Mouse (Mus musculus): ENCODE results near the gene Rps6kl1. TPM values are rescaled to one million over a fixed set of nuclear protein-coding genes. Genes with fewer than 3 reads are reported as not detected.

Rps6kl1 gene
- total RNA-seq, 2 experiments from 2014 or later, result 1.1 to 2.3 TPM

DNA sequence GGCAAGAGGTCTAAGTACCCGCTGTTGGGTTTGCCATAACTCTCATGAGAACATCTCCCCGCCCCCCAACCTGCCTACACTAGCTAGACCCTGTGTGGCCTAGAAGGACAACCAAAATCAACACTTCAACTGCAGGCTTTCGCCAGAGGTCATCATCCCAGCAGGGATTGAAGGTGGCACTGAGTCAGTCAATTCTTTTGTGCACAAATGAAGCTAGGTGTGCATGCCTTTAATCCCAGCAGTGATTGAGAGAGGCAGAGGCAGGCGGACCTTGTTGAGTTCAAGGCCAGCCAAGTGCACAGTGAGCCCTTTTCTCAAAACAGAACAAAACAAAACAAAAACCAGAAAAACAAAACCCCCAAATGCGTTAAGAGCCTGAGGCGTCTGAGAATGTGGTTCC lies 10.0 kb downstream of the Rps6kl1 start:
- no peak for DNase-seq

DNA sequence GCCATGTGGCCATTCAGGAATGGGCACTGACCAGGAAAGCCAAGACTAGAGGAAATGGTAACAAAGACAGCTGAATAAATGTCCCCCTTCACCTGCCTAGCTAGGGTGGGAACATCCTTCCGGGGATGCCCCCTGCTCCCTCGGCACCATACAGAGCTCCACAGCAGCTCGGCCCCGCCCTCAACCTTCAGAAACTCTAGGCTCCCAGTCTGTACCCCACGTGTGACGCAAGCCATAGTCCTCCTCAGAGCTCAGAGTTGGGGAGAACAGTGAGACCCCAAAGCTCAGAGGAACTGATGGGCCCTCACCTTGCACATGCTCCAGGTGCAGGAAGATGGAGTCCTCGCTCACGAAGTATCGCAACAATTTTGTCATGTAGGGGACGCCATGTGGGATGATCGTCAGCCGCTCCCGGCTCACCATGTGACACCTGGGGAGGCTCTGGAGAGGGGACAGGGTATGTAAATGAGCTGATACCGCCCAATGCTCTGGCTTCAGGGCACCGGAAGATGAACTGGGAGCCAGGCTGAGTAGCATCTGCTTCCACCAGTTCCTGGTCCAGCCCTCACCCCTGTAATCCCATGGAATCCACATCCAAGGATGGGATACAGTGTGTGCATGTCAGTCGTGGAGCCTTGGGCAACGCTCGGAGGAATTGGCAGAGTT lies 10.9 kb downstream of the Rps6kl1 start:
- DNase-seq, result no peak

DNA sequence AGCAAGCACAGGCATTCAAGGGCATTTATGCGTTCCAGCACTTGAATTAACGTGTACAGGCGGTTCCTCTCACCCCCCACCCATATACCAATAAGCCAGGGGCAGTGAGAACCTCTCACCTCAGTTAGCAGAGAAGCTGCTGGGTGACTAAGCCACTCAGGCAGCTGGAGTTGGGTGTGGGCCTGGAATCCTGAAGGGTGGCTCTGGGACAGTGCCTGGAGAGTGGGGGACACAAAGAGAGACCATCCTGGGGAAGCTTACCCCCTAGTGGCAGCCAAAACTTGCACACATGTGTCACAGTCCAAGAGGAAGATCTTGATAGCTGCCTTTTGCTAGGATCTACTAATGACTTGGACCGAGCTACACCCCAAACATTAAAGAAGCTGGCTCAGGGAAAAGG lies 14.4 kb downstream of the Rps6kl1 start:
- no peak for DNase-seq

DNA sequence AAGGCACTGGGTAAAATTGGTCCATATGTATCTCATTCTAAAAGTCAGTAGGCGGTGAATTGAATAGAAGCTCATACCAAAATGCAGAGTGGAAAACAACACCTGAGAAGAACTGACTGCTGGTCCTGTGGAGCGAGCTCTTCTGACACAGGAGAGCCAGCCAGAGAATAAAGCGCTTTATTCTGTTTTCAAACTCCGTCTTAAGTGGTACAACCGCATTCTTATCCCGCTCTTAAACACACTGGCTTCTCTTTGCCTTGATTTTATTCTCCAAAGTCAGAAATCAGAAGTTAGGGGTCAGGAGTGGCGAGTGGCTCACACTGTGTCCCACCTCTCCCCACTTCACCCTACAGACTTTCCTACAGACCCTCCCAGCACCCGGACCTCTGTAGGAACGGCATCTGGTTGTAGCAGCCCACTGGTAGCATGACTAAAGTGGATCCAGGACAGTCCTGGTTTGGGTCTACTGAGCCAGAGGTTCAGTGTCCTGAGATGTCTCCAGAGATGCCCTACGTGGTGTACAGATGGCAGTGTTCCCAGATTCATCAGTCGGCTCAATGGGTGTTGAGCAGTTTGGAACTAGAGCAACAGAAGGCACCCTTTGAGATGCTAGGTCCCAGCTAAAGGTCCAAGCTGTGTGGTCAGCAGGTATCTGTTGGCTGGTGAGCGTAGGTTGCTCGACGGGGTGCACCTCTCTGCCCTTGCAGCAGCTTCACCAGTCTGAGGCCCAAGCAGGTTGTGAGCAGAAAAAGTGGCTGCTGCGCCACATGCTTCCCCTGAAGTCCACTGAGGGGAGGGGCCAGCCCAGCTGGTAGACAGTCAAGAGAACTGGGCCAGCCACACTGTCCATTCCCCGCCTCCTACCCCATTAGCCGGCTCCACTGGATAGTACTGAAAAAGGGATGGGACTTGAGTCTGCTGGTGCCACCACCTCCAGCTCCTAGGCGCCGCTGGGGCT lies 15.3 kb downstream of the Rps6kl1 start:
- peak; percentile 22 for DNase-seq

DNA sequence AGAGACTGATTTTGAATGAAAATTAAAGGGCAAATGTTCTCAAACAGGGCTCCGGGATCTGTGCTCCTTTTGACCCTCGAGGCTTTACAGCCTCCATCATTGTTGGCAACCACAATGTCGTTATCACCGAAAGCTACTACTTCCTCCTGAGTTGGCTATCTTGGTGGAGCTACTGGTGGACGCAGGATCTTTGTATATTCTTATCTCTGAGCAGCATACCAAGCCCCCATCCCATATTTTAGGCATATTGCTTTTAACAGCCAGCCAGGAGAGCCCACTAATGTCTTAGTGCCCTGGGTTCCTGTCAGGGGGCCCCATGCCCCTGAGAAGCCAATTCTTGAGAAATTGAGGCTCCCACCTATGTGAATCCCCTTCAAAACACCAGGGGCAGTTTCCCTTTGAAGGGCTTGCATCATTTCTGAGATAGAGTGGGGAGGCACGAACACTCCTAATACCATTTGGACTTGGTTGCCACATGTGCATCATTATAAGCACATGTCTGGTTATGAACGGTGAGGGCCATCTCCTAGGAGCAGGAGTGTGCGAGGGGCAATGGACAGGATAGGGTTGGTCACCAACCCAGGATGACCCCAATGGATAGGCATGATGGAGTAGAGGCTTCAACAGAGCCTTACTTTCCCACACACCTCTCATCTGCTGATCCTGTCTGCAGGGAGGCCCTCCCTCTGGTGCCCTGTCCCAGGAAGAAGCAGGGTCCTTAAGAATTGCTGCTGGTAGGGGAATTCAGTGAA lies 16.8 kb downstream of the Rps6kl1 start:
- DNase-seq, result no peak

DNA sequence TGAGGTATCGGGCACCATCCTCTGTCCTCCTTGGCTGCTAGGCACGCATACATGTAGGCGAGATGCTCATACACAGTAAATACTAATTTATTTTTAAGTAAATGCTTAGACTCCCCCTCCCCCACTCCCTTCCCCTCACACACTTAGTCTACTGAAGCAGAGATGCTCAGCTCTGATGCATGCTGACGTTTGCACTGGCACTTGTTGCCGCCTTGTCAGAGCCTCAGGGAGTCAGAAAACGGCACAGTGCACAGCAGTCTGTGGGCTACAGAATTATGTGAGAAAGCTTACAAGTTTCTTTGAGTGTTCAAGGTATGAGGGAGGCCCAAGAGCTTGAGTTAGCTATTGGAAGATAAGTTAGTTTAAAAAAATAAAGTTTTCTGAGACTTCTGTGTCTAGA lies 19.7 kb downstream of the Rps6kl1 start:
- DNase-seq, result no peak

DNA sequence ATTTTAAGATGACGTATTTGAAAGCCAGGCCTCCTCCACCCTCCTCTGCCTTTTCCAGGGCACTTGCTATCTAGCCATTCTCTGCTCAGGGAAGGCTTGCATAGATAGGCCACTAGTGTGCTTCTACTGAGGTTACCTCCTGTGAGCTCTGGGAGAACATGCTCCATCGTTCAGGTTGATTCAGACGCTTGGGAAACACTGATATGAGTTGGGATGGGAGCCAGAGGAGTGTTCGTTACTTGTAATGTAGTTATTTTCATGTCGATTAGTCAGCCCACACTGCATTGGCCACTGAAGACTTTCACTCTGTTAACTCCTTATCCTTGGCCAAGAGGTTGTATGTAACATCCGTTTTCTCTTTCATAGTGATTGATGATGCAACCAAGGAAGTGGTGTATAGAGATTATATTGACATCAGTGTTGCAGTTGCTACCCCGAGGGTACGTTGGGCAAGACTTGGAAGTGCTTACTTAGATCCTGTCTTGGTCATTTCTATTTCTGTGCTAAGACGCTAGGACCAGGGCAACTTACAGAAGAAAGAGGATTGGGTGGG lies 21.6 kb downstream of the Rps6kl1 start:
- no peak for DNase-seq

DNA sequence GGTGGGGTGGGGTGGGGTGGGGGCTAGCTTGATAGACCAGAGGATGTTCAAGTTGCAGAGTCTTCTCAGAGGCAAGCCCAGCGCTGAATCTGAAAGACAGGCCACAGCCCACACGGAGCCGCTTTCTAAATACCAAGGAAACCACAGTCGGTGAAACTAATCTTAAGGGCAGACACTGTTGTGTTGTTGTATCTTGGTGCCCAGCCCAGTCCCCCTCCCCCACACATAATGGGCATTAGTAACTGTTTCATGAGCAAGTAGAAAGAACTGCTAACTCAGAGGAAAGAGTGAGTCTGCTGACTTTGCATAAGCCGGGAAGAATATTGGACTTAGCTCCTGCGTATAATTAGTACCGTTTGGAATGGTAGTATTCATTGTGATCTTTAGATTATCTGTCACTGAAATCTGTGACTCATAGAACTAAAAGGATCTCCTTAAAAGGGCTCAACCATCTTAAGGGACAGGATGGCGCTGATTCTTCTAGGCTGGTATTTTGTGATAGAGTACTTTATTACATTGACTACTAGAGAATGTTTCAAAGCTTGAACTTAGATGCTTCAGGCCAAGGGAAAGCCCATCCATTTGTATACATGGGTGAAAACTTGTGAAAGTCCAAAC lies 24.0 kb downstream of the Rps6kl1 start:
- no peak for DNase-seq

DNA sequence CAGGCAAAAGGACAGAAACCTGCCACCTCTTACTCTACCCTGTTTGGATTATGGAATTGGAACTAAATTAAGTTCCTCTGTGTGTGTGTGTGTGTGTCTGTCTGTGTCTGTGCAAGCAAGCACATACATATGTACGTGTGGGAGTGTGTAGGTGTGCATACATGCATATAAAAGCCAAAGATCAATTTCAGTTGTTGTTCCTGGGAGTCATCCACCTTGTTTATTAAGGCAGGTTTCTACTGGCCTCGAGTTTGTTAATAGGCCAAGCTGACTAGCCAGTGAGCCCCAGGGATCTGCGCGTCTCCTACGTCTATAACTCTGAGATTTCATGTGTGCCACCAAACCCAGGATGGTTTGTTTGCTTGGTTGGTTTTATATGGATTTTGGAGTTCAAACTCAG lies 26.3 kb downstream of the Rps6kl1 start:
- DNase-seq, result no peak

DNA sequence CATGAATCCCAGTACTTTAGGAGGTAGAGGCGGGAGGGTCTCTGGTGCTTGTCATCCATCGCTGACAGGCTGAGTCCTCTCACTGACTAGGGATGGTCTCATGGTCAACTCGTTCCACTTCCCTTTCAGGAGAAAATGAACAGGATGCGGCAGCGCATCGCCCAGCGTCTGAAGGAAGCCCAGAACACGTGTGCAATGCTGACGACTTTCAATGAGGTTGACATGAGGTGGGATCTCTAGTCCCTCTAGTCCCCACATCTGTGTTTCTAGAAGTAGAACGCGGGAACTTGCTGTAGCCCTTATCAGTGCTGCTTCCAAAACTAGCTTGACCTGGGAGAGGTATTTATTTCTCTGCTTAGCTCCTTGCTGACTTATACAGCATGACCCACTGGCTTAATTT lies 27.4 kb downstream of the Rps6kl1 start:
- DNase-seq, result no peak

DNA sequence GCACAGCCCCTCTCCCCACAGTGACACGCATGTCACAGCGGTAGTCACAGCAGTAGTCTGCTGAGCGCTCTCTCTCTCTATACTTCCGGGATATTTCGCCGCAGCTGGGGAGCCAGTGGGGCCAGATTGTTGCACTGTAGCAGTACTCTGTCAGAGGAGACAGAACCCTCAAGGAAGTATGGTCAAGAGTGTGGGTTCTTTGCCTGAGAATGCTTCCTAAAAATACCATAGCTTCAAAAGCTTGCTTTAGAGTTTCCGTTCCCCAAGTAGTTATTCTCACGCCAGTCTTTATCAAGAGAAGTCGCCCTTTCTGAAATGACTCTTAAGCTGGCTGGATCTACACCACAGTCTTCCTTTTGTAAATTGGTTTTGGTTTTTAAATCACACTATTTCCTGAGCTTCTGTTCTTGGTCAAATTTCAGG lies 27.9 kb downstream of the Rps6kl1 start:
- no peak for DNase-seq

DNA sequence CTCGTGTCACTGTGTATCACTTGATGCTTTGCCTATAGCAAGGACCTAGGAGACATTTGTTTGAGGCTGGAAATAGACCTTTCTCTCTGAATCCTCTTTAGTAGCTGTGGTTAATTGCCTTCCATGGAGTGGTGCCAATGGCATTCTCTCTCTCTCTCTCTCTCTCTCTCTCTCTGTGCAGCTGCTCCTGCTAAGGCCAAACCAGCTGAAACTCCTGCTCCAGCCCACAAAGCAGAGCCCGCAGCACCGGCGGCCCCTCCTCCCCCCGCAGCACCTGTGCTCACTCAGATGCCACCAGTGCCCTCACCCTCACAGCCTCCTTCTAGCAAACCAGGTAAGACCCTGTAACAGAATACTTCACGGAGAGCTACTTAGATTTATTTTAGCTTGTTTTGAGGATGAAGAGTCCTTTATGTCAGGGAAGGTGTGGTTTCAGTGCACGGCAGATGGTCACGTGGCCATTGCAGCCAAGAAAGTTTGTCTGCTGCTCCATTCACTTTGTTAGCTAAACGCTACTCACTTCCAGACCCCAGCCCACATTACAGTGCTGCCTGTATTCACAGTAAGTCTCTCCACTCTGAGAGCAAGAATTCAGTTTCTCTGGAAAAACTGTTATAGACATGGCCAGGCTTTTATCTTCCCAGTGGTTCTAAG lies 29.1 kb downstream of the Rps6kl1 start:
- DNase-seq, result no peak

DNA sequence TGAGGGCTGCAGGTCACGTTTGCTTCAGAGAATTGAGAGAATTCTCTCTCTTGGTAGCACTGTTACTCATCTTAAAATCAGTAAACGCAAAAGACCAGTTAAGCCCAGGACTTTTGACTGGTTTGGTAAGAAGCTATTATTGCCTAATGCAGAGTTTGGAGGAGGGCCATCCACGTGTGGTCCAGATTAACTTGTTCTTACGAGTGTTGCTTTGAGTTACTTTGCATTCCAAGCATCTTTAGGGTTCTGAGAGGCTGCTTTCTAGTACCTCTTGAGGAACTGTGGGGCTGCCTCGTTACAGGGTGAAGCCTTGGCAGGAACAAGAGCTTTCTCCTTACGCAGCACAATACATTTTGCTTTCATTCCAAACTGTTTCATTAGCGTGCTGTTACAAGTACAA lies 35.4 kb downstream of the Rps6kl1 start:
- peak; percentile 45 for DNase-seq

DNA sequence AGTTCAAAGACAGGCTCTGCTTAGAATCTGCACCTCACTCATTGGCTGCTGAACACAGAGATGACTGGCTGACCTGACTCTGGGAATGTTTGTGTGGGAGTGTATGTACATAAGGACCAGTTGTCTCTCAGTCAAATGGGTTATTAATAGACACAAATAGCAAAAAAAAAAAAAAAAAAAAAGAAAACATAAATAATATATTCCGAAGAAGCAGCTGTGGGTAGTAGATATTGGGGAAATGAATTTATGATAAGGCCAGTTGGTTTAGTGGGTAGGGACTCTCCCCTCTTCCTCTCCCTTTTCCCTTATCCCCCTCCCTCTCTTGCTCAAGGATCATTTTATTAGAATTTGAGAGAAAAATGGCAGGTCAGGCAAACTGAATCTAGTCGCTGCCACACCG lies 37.1 kb downstream of the Rps6kl1 start:
- DNase-seq, result no peak

DNA sequence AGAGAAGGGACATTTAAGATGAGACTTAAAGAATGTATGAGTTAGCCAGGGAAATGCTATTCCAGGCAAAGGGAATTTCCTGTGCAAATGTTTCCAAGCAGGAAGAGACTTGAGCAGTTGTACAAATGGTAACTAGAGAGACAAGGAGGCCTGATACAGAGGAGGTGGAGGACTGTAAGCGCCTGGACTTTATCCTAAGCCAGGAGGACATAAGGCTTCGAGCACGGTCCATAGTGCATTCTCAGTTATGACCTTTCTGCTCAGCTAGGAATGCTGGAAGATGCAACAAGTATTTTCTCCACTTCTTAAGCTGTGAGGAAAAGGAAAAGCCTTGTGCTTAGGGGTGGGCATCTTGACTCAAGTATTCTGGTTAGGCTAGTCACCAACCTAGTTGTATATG lies 37.7 kb downstream of the Rps6kl1 start:
- DNase-seq, result no peak

DNA sequence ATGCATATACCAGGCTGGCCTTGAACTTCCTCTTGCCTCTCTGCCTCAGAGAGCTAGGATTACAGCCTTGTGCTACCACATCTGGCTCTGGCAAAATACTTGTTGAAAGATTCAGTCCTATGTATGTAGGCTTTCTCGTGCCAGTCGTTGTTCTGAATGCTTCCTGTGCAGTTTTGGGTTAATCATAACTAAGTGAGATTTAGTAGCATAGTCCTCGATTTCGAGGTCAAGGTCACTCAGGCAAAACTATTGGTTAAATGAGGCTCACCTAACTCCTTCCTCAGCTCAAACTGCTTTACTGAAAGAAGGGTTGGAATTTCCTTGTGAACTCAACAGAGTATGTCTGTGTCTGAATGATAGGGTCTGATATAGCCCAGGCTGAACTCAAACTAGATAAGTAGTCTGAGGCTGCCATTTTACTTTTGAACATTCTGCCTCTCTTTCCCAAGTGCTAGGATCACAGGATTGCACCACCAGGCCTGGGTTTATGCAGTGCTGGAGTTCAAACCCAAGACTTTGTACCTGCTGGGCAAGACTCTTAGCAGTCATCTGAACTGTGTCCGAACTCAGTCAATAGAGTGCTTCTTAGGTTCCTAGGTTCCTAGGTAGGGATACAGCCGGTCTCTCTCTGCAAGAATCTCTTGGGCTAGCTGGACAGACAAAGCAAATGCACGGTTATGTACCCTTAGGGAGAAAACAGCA lies 38.4 kb downstream of the Rps6kl1 start:
- DNase-seq, result no peak

DNA sequence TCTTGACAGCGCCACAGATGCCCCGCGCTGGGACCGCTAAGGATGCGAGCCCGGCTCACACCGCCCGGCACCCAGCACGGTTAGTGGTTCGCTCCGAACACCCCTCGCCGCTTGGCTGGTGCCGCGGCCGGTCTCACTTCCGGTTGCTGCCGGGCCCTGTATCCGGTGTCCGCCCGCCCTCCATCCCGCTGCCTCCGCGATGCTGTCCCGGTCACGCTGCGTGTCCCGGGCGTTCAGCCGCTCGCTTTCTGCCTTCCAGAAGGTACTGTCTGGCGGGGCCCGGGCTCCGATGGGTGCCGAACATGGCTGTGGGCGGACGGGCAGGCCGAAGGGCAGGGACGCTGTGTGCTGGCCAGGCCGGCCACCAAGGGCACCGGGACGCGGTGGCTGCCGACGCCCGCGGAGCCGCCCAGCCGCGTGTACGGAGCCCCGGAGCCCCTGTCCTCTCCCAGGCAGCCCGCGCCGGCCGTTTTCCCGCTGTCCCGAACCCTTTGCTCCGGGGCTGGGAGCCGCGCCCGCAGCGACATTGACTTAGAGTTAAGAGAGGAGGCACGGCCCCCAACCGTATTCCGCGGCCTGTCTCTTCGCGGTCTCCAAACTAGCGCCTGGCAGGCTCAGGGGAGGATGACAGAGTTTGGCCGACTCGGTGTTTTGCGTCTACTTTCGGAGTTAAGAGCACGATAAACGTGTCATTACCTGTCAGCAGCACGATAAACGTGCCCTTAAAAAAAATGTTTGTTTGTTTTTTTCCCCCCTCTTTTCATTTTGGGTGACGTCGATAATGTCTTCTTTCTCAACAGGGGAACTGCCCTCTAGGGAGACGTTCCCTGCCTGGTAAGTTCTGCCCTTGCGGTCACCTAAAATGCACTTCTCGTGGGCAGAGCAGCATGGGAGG lies 40.1 kb downstream of the Rps6kl1 start, which contains the start of the genes Prox2 and Dlst:
TSS of gene Prox2 (minus strand) at position 62 of the 895 bp plus-strand sequence.
TSS of gene Dlst (plus strand) at position 136 of the 895 bp plus-strand sequence.
- DNase-seq, result peak; percentile 94

DNA sequence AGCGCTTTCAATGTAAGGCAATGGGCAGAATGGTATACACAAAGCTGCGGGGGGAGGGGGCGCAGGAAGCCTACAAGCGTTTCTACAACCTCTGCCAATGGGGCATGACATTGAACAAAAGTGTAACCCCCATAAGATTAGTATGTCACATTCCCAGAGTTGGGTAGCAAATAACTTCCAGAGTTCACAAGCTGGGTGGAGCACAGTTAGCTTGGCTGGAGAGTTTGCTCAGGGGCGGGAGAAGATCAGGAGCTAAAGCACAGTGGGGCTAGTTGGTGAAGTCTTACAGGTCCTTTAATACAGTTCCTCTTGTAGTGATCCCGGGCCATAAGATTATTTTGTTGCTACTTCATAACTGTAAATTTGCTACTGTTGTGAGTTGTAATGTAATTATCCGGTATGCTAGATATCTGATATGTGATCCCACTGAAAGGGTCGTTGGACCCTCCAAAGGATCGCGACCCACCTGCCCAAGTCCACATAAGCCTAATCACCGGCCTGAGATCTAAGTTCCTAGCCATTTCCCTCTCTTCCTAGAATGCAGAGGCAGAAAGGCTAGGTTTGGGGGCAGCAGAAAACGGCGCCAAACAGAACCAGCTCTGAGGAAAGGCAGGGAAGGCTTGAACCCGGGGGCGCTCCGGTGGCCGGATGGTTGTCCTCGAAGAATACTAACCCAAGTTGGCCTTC lies 40.9 kb downstream of the Rps6kl1 start:
- DNase-seq, result peak; percentile 48

DNA sequence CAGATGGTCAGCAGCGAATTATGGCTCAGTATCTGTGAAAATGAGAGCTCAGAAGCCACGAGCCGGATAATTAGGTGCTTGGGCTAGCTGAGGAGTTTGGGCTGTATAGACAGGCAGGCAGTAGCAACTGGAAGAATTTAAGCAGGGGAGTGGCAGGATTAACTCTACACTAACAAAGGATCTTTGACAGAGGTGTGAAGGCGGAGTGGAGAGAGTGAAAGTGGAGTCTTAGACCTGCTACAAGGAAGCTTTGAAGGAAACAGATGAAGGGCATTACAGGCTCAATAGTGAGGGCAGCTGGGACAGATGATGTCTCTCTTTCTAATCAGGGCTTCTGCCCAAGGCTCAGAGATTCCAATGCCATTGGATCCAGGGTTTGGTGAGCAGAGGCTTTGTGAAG lies 41.6 kb downstream of the Rps6kl1 start:
- DNase-seq, result no peak

Measured in adrenal gland, postnatal 10 days (tissue).